Mouse (Mus musculus): ENCODE results near the gene Dnmt1. TPM values are rescaled to one million over a fixed set of nuclear protein-coding genes. Genes with fewer than 3 reads are reported as not detected.

Dnmt1 gene
- total RNA-seq, 2 experiments from 2014 or later = 6.0 to 7.7 TPM

DNA sequence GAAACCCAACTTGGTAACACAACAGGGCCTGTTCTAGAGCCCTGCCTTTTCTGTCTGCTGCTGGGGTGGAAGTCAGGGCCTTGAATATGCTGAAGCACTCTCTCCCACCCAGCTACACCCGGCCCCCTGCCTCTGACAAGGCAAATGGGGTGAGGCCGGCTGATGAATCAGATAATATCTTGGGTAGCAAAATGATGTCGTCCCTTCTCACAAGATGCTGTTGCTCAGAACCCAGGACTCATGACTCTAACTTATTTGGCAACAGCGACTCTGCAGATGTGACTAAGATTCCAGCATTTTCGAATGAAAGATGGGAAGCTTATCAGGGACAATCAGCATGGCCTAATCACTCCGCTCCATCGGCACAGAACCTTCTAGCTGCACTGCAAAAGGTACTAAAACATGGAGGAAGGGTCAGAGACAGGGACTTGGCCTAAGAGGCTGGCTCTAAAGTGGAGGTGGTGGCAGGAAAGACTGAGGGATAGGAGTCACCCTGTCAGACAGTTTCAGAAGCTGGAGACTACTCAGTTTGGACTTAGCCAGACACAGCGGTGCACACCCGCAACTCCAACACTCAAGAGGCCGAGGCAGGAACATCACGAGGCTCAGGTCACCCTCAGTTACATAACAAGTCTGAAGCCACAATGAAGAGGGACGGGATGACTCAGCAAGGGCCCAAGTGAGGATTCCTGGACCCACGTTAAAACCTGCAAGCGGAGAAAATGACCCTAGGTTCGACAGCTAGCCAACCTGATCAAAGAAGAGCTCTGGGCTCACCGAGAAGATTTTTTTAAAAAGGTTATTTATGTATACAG, 13.4 kb downstream of the Dnmt1 start:
- DNase-seq = no peak
- intact Hi-C loops (cut with DNase I) = no loop called here

DNA sequence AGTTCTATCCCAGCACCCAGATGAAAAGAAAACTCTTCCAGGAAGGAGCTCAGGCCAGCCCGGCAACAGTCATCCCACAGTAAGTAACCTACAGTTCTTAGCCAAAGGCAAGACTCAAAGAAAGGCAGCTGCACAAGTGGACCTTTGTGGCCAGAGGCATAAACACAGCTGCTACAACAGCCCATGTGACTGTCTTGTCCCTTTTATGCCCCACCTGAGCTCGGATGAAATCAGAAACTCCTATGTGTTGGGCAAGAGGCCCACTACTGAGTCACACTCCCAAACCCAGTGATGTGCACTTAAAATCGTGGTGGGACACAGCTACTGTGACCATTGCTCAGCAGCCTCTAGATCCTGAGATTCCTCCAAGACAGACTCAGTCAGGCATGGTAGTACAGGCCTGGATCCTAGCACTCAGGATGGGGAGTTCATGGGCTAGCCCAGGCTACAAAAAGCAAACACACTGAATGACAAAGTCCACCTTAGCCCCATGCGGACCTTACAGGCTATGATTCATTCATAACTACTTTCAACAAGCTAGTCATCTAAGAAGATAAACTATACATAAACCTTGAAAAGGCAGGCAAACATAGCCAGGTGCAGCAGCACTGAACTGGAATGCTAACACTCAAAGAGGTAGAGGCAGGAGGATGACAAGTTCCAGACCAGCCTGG, 14.9 kb downstream of the Dnmt1 start:
- no peak for DNase-seq
- intact Hi-C loops (cut with DNase I) = loop anchor here (5.0 kb wide), 1 partner anchor 47 kb away; no protein-coding TSS in a partner anchor

DNA sequence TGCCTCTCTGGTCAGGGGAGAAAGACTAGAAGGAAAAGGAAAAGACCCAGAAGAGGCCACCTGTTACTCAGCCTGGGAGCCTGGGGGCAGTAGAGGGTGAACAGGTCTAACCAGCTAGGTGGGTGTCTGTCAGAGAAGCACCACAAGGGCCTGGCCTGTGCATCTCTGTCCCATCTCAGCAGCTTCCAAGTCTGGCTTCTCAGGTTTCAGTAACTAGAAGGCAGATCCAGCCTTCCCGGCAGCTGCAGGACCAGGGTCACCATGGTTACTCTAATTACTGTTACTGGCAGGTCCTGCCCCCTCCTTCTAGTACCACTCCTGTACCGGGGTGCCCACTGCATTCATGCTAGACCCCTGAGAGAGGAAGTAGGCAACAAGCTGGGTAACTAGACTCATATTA, 15.8 kb downstream of the Dnmt1 start:
- no peak for DNase-seq
- intact Hi-C loops (cut with DNase I) = loop anchor here (5.0 kb wide), 1 partner anchor 48 kb away; no protein-coding TSS in a partner anchor

DNA sequence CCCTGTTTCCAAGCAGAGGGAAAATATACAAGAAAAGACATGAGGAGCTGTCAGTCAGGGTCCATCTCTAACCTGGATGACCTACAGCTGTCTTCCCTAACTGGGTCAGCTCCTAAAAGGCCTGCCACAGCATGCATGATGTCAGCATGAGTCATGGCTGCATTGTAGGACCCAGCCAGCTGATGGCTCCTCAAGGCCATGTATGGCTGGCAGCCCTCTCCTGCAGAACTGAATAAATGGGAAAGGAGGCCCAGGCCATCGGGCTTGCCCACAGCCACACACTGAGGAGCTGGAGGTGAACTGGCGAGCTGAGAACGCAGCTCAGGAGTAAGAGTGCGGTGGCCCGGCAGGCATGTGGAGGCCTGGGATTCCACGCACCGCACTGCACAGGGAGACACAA, 16.3 kb downstream of the Dnmt1 start:
- DNase-seq = no peak
- intact Hi-C loops (cut with DNase I) = loop anchor here (5.0 kb wide), 1 partner anchor 49 kb away; no protein-coding TSS in a partner anchor

DNA sequence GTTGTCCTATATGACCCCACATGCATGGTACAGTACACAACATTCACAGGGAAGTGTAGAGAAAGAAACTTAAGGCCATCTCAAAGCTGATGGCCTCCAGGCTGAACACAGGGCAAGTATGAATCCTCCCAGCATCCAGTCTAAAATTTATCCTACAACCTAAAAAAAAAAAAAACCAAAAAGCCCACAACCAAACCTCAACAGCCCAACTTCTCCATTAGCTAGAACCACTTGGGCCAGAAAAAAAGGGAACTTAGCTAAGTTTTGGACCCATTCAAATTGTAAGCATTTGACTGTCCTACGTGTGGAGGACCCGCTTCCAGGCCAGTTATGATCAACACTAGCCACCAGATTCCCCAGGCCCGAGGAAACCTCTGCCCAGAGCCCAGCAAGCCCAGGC, 36.4 kb downstream of the Dnmt1 start:
- DNase-seq = no peak
- intact Hi-C loops (cut with DNase I) = no loop called here

DNA sequence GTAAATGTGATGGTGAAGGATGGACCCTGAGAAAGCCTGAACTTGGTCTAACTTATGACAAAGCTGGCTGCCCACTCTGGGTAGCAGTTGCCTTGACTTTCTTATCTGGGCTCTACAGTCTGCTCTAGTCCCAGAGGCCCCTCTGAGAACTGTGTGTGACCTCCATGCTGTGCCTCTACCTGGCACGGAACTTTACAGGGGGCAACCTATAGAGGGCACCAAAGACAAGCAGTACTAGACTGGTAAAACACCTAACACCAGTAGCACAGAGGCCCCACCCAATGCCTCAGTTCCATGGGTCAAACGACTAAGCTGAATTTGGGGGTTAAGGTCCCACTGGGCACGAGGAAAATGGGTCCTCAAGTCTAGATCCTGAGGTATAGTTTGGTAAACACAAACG, 43.5 kb downstream of the Dnmt1 start:
- intact Hi-C loops (cut with DNase I) = loop anchor here (10.0 kb wide), 1 partner anchor 489 kb away; no protein-coding TSS in a partner anchor
- DNase-seq = no peak

DNA sequence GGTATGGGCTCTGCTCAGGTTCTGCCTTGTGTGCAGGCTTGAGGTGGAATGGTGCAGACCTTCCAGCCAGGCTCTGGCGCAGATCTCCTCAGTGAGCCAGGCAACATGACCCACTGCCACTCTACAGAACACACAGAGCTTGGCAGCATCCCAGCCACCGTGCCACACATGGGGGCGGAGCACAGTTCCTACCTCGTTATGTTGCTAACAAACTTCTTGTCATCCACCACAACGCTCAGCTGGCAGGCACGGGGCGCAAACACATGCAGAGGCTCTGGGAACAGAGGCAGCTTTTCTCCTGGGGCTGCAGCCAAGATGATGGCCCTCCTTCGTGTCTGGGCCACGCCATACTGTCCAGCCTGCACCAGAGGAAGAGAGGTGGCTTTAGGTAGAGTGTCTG, 49.7 kb downstream of the Dnmt1 start:
- DNase-seq = no peak
- intact Hi-C loops (cut with DNase I) = loop anchor here (10.0 kb wide), 1 partner anchor 495 kb away; no protein-coding TSS in a partner anchor

DNA sequence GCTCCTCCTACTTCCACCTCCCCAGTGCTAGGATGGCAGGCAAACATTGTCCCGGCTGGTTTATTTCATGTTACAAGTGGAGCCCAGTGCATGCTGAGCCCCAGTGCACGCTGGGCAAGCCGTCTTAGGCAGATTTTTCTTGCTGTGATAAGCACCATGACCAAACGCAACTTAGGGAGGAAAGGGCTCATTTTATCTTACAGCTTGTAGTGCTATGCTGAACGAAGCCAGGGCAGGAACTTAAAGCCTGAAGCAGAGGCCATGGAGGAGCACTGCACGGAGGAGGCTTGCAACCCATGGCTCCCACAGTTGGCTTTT, 57.6 kb downstream of the Dnmt1 start:
- DNase-seq = no peak
- intact Hi-C loops (cut with DNase I) = loop anchor here (2.0 to 5.0 kb wide), 2 partner anchors 95 to 233 kb away; no protein-coding TSS in a partner anchor

DNA sequence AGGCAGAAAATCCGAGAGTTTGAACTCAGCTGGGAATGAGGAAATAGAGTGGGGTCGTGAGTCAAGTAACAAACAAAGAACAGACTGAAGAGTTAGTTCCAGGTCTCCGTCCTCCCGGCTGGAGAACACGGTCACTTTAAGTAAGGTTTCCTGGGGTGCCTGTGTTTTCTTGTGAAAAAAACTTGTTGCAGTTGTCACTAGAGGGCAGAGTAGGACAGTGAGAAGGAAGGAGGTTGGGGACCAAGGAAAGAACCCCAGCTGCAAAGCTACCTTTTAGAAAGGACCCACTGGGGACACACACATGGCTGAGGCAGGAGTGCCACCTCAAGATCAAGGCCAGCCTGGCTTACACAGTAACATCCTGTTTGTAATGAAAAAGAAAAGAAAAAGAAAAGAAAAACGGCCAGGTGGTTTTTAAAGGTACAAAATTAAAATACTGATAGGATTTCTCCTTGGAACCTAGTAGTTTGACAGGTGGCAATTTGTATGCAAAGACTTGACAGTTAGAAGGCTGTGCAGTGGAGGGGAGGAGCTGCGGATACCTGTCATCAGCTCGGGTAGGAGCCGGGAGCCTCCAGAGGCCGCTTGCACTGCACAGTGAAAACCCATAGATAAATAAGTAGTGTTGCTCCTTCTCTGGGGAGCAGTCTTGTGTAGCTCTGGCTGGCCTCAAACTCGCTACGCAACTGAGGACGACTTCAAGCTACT, 58.1 kb downstream of the Dnmt1 start:
- intact Hi-C loops (cut with DNase I) = loop anchor here (2.0 to 5.0 kb wide), 2 partner anchors 96 to 233 kb away; no protein-coding TSS in a partner anchor
- DNase-seq = no peak

DNA sequence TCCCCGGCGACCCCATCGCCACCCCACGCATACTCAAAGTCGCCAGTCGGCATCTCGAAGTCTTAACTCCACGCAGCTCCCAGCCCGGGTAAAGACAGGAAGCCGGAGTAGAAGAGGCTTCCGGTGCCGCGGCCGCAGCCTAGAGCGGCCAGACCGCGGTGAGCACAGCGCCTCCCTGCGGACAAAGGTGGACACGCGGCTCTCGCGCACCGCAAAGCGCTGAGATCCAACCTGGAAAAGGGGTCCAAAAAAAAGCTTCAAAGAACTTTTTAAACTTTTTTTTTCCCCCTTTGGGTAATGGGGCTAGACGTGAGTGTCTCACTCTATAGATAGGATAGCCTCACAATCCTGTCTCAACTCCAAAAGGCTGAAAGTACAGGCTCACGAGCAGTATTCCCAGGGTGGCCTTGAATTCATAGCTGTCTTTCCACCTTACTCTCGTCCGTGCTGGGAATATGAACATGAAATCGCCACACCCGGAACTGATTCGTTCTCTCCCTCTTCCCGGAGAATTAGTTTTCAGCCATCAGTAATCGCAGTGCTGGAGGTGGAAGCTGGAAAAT, 61.1 kb downstream of the Dnmt1 start, which contains the start of gene Eif3g:
Gene Eif3g (minus strand): TSS at position 113 of the 563 bp plus-strand sequence.
- DNase-seq = peak; percentile 76 to 77
- intact Hi-C loops (cut with DNase I) = no loop called here

DNA sequence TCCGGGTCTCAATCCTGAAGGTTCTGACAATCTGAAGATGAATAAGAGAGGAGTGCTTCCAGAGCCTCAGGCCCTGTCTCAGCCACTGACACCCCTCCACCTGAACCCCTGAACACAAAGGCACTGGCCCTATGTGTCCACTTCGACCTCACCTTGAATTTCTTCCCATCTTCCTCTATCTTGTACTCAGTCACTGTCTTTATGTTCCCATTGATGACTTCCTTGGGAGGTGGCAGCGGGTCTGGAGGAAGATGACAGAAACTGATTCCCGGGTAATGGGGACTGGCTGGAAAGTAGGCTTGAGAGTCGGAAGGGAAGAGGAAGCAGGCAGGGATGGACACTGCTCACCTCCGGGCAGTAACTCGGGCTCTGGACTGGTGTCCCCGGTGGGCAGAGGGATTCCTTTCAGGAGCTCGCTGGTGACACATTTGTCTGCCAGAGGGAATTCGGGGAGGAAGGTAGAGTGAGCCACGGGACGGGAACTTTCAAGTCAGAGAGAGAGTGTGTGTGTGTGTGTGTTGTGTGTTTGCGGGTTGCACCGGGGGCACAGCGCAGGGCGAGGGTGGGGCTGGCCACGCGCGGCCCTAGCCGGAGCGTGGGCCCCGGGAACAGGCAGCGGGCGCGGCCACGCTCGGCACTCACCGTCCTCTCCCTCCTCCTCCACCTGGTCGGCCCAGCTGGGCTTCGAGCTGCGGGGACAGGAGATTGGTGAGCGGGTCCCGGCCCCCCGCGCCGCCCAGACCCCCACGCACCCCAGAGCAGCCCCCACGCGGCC, 61.8 kb downstream of the Dnmt1 start:
- intact Hi-C loops (cut with DNase I) = no loop called here
- no peak for DNase-seq

DNA sequence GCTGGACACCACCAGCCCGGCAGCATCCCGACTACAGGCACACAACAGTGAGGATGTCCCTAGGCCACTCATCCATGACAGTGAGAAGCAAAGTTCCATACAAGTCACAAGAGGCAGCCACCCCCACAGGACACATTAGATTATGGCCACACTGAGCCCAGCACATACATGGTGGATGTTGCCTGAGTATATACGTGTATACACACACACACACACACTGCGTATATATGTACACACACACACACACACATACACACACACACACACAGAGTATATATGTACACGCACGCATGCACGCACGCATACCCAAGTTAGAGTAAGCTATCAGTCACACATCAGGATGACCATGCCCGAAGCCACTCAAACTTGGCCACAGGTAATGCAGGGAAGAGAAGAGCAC, 64.3 kb downstream of the Dnmt1 start:
- intact Hi-C loops (cut with DNase I) = no loop called here

DNA sequence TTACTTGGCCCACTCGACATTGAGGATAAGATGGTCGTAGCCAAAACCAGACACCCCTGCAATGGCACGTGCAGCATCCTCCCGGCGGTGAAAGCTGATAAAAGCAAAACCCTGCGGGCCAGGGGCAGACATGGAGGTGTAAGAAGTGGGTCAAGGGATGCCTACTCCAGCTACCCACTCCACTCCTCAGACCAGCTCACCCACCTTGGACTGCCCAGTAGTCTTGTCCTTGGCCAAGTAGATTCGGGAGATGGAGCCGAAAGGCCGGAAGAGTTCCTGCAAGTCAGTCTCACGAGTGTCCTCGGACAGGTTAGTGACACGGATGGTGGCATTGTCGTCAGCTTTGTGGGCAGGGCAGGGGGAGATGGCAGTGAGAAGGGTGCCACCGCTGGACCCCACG, 65.1 kb downstream of the Dnmt1 start:
- intact Hi-C loops (cut with DNase I) = no loop called here
- DNase-seq = no peak

More for the DNA sequence above, 64.3 kb downstream of the Dnmt1 start:
- no peak for DNase-seq

DNA sequence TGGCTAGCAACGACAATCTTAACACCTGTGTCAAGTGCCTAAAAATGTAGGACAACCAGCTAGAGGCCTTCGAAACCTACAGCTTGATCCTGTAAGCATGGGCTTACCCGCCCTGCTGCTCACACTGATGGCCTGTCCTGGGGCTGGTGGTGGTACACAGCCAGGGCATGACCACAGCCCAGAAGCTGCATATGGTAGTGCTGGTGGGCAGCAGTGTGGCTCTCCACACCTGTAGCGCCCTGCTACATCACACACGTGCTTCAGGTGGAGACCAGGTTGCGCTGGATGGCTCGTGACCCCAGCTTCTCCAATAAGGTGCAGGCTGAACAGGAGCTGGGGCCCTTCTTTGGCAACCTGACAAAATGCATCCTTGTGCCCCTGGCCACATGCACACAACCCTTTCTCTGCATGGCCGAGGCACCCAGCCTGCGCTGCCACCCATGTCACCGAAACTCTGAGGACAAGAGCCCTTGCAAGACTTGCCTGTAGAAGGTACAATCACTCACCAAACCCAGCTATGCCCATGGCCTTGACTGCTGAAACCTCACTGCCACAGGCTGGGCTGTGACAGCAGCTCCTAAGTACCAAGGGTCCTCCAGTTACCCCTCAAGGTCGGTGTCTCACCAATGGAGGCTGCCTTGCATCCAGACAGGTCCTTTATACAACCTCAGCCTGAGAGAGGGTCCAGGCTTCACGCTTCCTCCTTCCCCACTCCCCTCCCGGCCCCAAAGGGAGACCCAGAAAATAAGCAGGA, 65.9 kb downstream of the Dnmt1 start:
- intact Hi-C loops (cut with DNase I) = no loop called here
- DNase-seq = no peak

DNA sequence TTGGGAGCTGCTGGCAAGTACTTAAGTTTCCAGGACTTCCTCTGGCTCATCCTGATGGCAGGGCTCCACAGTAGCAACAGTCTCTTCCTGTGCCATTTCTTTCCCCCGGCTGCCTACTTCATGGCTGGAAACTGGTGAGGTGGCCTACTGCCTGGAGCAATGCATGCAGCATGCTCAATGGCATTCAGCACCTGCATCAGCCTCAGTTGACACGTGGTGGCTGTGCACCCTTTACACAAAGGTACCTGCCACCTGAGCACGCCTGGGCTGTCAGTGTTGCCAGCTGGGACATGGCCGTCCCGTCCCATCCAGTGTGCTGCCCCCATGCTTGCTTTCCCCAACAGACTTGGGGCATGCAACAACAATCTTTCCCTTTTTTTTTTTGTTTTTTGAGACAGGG, 66.6 kb downstream of the Dnmt1 start:
- intact Hi-C loops (cut with DNase I) = no loop called here
- DNase-seq = no peak

DNA sequence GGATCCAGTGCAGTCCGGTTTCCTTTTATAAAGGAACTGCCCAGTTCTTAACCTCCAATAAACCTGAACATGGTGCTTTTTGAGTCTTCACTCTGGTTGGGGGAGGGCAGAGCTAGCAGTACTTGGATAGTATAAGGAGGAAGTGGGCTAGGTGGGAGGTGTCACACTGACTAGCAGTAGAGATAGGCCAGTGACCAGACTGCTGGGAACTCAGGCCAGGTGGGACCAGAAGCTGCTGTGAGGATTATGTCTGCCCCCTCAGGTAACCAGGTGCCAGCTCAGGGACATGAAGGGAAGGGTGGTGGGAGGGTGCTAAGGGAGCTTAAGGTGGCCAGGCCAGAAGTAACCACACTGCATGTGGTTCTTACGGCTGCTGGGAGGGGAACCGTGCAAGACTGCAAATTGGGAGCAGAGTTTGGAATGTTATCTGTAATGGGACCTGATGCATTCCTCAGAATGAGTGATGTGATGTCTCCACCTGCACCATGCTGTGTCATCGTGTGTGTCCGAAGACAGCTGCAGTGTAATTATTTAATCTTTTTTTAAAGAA, 67.5 kb downstream of the Dnmt1 start:
- DNase-seq = no peak
- intact Hi-C loops (cut with DNase I) = no loop called here

DNA sequence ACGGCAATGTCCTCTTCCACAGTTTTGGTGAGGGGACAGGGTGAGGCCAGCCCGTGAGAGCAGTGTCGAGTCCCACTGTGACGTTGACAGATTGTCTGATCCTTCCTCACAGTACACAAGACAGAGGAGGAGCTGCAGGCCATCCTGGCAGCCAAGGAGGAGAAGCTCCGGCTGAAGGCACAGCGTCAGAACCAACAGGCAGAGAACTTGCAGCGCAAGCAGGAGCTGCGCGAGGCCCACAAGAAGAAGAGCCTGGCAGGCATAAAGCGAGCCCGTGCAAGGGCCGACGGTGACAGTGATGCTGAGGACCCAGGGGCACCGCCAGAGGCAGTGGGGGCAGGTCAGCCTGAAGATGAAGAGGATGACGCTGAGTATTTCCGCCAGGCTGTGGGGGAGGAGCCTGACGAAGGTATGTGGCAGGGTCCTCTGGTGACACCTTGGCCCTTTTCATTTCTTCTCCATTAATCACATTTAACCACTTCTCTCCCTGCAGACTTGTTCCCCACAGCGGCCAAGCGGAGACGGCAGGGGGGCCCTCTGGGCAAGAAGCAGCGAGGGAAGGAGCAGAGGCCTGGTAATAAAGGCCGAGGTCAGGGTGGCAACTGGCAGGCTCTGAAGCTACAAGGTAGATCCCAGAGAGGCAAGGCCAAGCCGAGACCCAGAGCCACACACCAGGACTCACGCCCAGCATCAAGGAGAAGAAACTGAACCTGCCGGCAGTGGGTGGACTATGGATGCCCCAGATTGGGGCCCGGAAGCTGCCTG, 68.2 kb downstream of the Dnmt1 start:
- intact Hi-C loops (cut with DNase I) = no loop called here
- no peak for DNase-seq

DNA sequence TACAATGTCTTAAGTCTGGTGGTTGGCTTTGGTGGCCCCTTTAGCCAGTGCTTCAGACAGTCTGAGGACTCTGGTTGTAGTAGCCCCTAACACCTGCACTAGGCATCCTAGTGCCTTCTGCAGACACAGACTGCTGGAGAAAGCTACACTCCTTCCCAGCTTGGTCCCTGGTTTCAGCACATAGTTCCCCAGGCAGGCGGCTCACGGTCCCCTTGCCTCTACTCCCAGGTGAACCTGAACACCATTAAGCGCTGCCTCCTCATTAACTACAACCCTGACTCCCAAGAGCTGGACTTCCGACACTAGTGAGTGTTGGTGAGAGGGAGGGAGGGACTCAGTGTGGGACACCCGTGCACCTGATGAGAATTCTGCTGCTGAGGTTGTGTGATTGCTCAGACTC, 69.3 kb downstream of the Dnmt1 start:
- intact Hi-C loops (cut with DNase I) = no loop called here
- no peak for DNase-seq
